7 mouse cellular contexts compared by ENCODE assay signal in the genomic region with DNA sequence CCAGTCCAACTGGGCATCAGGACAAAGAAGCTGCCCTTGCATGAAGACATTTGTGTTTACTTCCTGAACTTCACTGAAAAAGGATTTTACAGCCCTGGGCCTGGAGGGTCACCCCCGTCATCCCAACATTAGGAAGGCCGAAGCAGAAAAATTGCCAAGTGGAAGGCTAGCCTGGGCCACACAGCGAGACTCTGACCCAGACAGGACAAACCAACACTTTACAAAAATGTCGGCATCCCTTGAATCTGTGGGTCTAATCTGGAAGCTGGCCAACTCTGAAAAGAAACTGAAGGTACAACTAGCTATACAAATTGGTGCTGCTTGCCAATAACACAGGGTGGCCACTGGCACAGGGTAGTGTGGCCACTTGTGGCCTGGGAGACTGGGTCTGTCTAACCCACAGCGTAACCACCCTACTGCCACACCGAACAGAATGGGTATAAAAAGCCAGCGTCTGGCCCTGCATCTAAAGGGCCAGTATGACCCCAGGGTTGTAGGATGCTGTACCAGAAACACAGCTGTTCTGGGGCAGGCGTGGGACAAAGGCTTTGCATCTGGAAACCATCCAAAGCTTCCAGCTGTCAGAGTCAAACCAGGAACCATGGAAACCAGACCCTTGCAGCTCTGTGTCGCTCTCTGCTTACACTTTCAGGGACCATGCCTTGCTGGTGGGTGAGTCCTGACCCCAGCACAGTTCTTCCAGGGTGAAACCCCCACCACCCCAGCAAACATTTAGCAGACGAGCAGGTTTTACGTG. TPM values are rescaled to one million over a fixed set of nuclear protein-coding genes. Genes with fewer than 3 reads are reported as not detected.
A peak's percentile ranks its signal among the peaks of the same experiment; 100 is the strongest.
DNase-seq lines count a peak whose midpoint lies in the region; ATAC-seq and TF ChIP-seq lines count a peak whose summit lies in the region.

No protein-coding gene starts in this region.

- H3K27ac ChIP-seq in MEL (ENCODE audit: control insufficient read depth, low read depth, low read length) = no peak overlapping the region
- H3K27ac ChIP-seq in bone marrow macrophage, adult 2 months (ENCODE audit: insufficient read depth, low read depth, low read length) = peak overlapping the region; percentile 69
- peak overlapping the region; percentile 28 for H3K27ac ChIP-seq in heart, adult 2 months
- peak overlapping the region; percentile 48; the same call in 1 of the 2 replicates for H3K27ac ChIP-seq in kidney, embryonic 16.5 days (ENCODE audit: low read length)
- H3K27ac ChIP-seq in neural tube, embryonic 11.5 days (ENCODE audit: low read depth, low read length) = peak overlapping the region; percentile 49

- no peak overlapping the region for H3K4me2 ChIP-seq in kidney, embryonic 16.5 days (replicated peaks; ENCODE audit: low read depth, low read length)
- H3K4me2 ChIP-seq in neural tube, embryonic 11.5 days (ENCODE audit: low read depth) = no peak overlapping the region

- peak overlapping the region; percentile 37 for H3K9ac ChIP-seq in MEL (ENCODE audit: control insufficient read depth, low read depth, low read length, poor library complexity, severe bottlenecking)
- H3K9ac ChIP-seq in heart, adult 2 months (ENCODE audit: low read depth, low read length) = no peak overlapping the region
- H3K9ac ChIP-seq in kidney, embryonic 16.5 days (replicated peaks; ENCODE audit: low read length) = 0 out of 2 replicates have a peak overlapping the region, but pooled peaks have one; percentile 6
- H3K9ac ChIP-seq in neural tube, embryonic 11.5 days (ENCODE audit: low read length) = no peak overlapping the region

- intact Hi-C loops in heart, adult 2 months (cut with DNase I) = no loop called here

- WGBS in heart, adult 2 months = 50% methylated on average over 11 of the region's 11 CpGs
- 49% methylated on average over 11 of the region's 11 CpGs for WGBS in kidney, embryonic 16.5 days
- 64% methylated on average over 11 of the region's 11 CpGs for WGBS in neural tube, embryonic 11.5 days

- TF ChIP-seq POLR2A in MEL (IDR thresholded peaks at IDR 0.05; ENCODE audit: control insufficient read depth in 1 of 2, insufficient read depth in 1 of 2, low read depth in 1 of 2, low read length in 2 of 2, poor library complexity in 1 of 2) = no peak
- no peak for TF ChIP-seq POLR2A in bone marrow macrophage, adult 2 months (IDR thresholded peaks at IDR 0.05; ENCODE audit: borderline replicate concordance, low read depth, low read length)
- TF ChIP-seq POLR2A in heart, adult 2 months (IDR thresholded peaks at IDR 0.05; ENCODE audit: insufficient read depth, low read depth, low read length) = no peak

- H3K79me2 ChIP-seq in MEL (ENCODE audit: control insufficient read depth, insufficient read depth, low read length, poor library complexity) = peaks cover 16% of the 10 kb centered on the region
- no peaks in the 10 kb centered on the region for H3K79me2 ChIP-seq in heart, adult 2 months (replicated peaks; ENCODE audit: control insufficient read depth, insufficient read depth, low read length)

- H3K4me3 ChIP-seq in MEL (ENCODE audit: control insufficient read depth in 1 of 2, insufficient read depth in 1 of 2, low read depth in 2 of 2, low read length in 2 of 2) = peak overlapping the region in 1 of 2 experiments; percentile 6; a peak in 1 of 4 replicates
- H3K4me3 ChIP-seq in bone marrow macrophage, adult 2 months (ENCODE audit: insufficient read depth, low read length) = peak overlapping the region; percentile 68
- no peak overlapping the region for H3K4me3 ChIP-seq in heart, adult 2 months
- H3K4me3 ChIP-seq in kidney, embryonic 16.5 days (ENCODE audit: low read length) = no peak overlapping the region
- H3K4me3 ChIP-seq in neural tube, embryonic 11.5 days (ENCODE audit: low read depth, low read length) = no peak overlapping the region

- no peak for TF ChIP-seq EP300 in MEL (IDR thresholded peaks at IDR 0.05; ENCODE audit: low read depth in 1 of 2, low read length in 2 of 2)
- TF ChIP-seq EP300 in heart, adult 2 months (IDR thresholded peaks at IDR 0.05; ENCODE audit: insufficient read depth, low read depth, low read length) = no peak

- TF ChIP-seq CTCF in MEL (IDR thresholded peaks at IDR 0.05 in 2 of 3, conservative IDR thresholded peaks at IDR 0.05 in 1 of 3; ENCODE audit: control insufficient read depth in 1 of 3, insufficient read depth in 1 of 3, low read depth in 2 of 3, low read length in 3 of 3, poor library complexity in 1 of 3, severe bottlenecking in 1 of 3) = no peak
- TF ChIP-seq CTCF in bone marrow macrophage, adult 2 months (IDR thresholded peaks at IDR 0.05; ENCODE audit: low read depth, low read length) = no peak
- no peak for TF ChIP-seq CTCF in heart, adult 2 months (IDR thresholded peaks at IDR 0.05)

- H3K4me1 ChIP-seq in MEL (ENCODE audit: control insufficient read depth in 1 of 2, insufficient read depth in 2 of 2, low read length in 2 of 2) = peaks cover 0 to 14% of the 10 kb centered on the region in 2 experiments; a peak in 3 of 4 replicates
- H3K4me1 ChIP-seq in bone marrow macrophage, adult 2 months (ENCODE audit: control insufficient read depth, insufficient read depth, low read length) = peaks cover 28% of the 10 kb centered on the region
- H3K4me1 ChIP-seq in heart, adult 2 months (ENCODE audit: control insufficient read depth, insufficient read depth, low read length) = peaks cover 1% of the 10 kb centered on the region
- peaks cover 15% of the 10 kb centered on the region for H3K4me1 ChIP-seq in kidney, embryonic 16.5 days (ENCODE audit: insufficient read depth, low read length)
- no peaks in the 10 kb centered on the region for H3K4me1 ChIP-seq in neural tube, embryonic 11.5 days (ENCODE audit: control insufficient read depth, insufficient read depth, low read length)

- peaks cover 0 to 9% of the 10 kb centered on the region in 2 experiments; a peak in 1 of 4 replicates for H3K36me3 ChIP-seq in MEL (ENCODE audit: control insufficient read depth in 1 of 2, insufficient read depth in 2 of 2, low read length in 2 of 2)
- H3K36me3 ChIP-seq in heart, adult 2 months (ENCODE audit: control insufficient read depth, insufficient read depth, low read length) = no peaks in the 10 kb centered on the region
- no peaks in the 10 kb centered on the region for H3K36me3 ChIP-seq in kidney, embryonic 16.5 days (ENCODE audit: insufficient read depth, low read length)
- no peaks in the 10 kb centered on the region; the same call in 1 of the 2 replicates for H3K36me3 ChIP-seq in neural tube, embryonic 11.5 days (ENCODE audit: control insufficient read depth, insufficient read depth, low read length)

- no peak for DNase-seq in MEL (ENCODE audit: low read depth, low spot score)
- peak; percentile 41 to 58 for DNase-seq in heart, adult 2 months
- peak; percentile 53 for DNase-seq in neural tube, embryonic 11.5 days (ENCODE audit: low spot score)
- no peak for DNase-seq in layer of hippocampus, adult 9-11 months
- no peak for DNase-seq in layer of hippocampus, postnatal 36 days

- ATAC-seq in kidney, embryonic 16.5 days (ENCODE audit: low FRiP score, low TSS enrichment) = peak; percentile 80
- ATAC-seq in neural tube, embryonic 11.5 days (ENCODE audit: insufficient read depth, low FRiP score, low TSS enrichment) = no peak

- TF ChIP-seq RAD21 in MEL (IDR thresholded peaks at IDR 0.05; ENCODE audit: low read depth, low read length) = no peak

- no peaks in the 10 kb centered on the region for H3K9me3 ChIP-seq in MEL (replicated peaks; ENCODE audit: insufficient read depth, low read length)
- H3K9me3 ChIP-seq in kidney, embryonic 16.5 days (ENCODE audit: low read length) = no peaks in the 10 kb centered on the region
- H3K9me3 ChIP-seq in neural tube, embryonic 11.5 days (ENCODE audit: control insufficient read depth, low read length) = no peaks in the 10 kb centered on the region

- no peaks in the 10 kb centered on the region for H3K27me3 ChIP-seq in MEL (ENCODE audit: control insufficient read depth in 1 of 2, insufficient read depth in 2 of 2, low read length in 2 of 2)
- H3K27me3 ChIP-seq in heart, adult 2 months (ENCODE audit: control insufficient read depth, insufficient read depth, low read length) = no peaks in the 10 kb centered on the region
- H3K27me3 ChIP-seq in kidney, embryonic 16.5 days (ENCODE audit: insufficient read depth, low read length) = no peaks in the 10 kb centered on the region
- H3K27me3 ChIP-seq in neural tube, embryonic 11.5 days (ENCODE audit: control insufficient read depth, insufficient read depth, low read length) = no peaks in the 10 kb centered on the region

RNA-seq across cellular contexts. Expression of gene Pknox1, which starts 7.2 kb away (rescaled TPM):
- 13.2 and 16.1 TPM in 2 replicates for total RNA-seq in MEL (2012; rRNA removed)
- 10 to 100 TPM; 13.6 to 34.1 TPM for polyA plus RNA-seq in MEL (2012; ENCODE audit: insufficient read depth in 1 of 2, insufficient read length in 2 of 2, low read depth in 1 of 2, low replicate concordance in 2 of 2, missing spikeins in 1 of 2)
- polyA plus RNA-seq in bone marrow macrophage, adult 2 months (2012; ENCODE audit: insufficient read depth, insufficient read length, missing spikeins) = 14.3 and 18.6 TPM in 2 replicates
- 10 to 100 TPM in 1 of 2 experiments, 1 to 10 TPM in 1; 9.3 to 13.1 TPM for total RNA-seq in heart, adult 2 months (2021)
- 6.8 and 16.4 TPM in 2 replicates for polyA plus RNA-seq in heart, adult 2 months (2012; rRNA removed)
- polyA plus RNA-seq in kidney, embryonic 16.5 days (2015; fragmentation: Nextera tagmentation; extraction: Ambion mirVana) = 38.2 and 44.5 TPM in 2 replicates
- polyA plus RNA-seq in neural tube, embryonic 11.5 days (2014; fragmentation: Nextera tagmentation; extraction: Ambion mirVana) = 46.4 and 52.4 TPM in 2 replicates
- total RNA-seq in layer of hippocampus, postnatal 36 days (2021) = 10 to 100 TPM; 14.6 to 17.2 TPM

RNA-seq across cellular contexts. Expression of gene Ndufv3, which starts 37.4 kb away (rescaled TPM):
- total RNA-seq in MEL (2012; rRNA removed) = 189 and 198 TPM in 2 replicates
- polyA plus RNA-seq in MEL (2012; ENCODE audit: insufficient read depth in 1 of 2, insufficient read length in 2 of 2, low read depth in 1 of 2, low replicate concordance in 2 of 2, missing spikeins in 1 of 2) = 1,000 to 10,000 TPM in 1 of 2 experiments, 100 to 1,000 TPM in 1; 158 to 1,046 TPM
- 132 and 146 TPM in 2 replicates for polyA plus RNA-seq in bone marrow macrophage, adult 2 months (2012; ENCODE audit: insufficient read depth, insufficient read length, missing spikeins)
- total RNA-seq in heart, adult 2 months (2021) = 1,000 to 10,000 TPM; 1,326 to 1,509 TPM
- polyA plus RNA-seq in heart, adult 2 months (2012; rRNA removed) = 764 and 972 TPM in 2 replicates
- polyA plus RNA-seq in kidney, embryonic 16.5 days (2015; fragmentation: Nextera tagmentation; extraction: Ambion mirVana) = 262 and 271 TPM in 2 replicates
- 250 and 260 TPM in 2 replicates for polyA plus RNA-seq in neural tube, embryonic 11.5 days (2014; fragmentation: Nextera tagmentation; extraction: Ambion mirVana)
- 100 to 1,000 TPM; 267 to 275 TPM for total RNA-seq in layer of hippocampus, postnatal 36 days (2021)

RNA-seq across cellular contexts. Expression of gene Wdr4, which starts 37.5 kb away (rescaled TPM):
- 104 and 118 TPM in 2 replicates for total RNA-seq in MEL (2012; rRNA removed)
- 100 to 1,000 TPM in 1 of 2 experiments, not detected in 1; 109 TPM for polyA plus RNA-seq in MEL (2012; ENCODE audit: insufficient read depth in 1 of 2, insufficient read length in 2 of 2, low read depth in 1 of 2, low replicate concordance in 2 of 2, missing spikeins in 1 of 2)
- polyA plus RNA-seq in bone marrow macrophage, adult 2 months (2012; ENCODE audit: insufficient read depth, insufficient read length, missing spikeins) = 11.3 and 13.8 TPM in 2 replicates
- 1 to 10 TPM; 5.2 to 5.6 TPM for total RNA-seq in heart, adult 2 months (2021)
- 9.8 and 9.9 TPM in 2 replicates for polyA plus RNA-seq in heart, adult 2 months (2012; rRNA removed)
- polyA plus RNA-seq in kidney, embryonic 16.5 days (2015; fragmentation: Nextera tagmentation; extraction: Ambion mirVana) = 51.6 and 57.8 TPM in 2 replicates
- polyA plus RNA-seq in neural tube, embryonic 11.5 days (2014; fragmentation: Nextera tagmentation; extraction: Ambion mirVana) = 40.1 and 42.5 TPM in 2 replicates
- 10 to 100 TPM; 19.5 to 22.6 TPM for total RNA-seq in layer of hippocampus, postnatal 36 days (2021)

Comparison
In these comparisons a context has a peak if more than half of its experiments do, and no peak if none do; other contexts are left out.
1. DNase-seq: peak in heart, adult 2 months (2 of 2) and neural tube, embryonic 11.5 days (single experiment); none in MEL (single experiment), layer of hippocampus, adult 9-11 months (single experiment) and layer of hippocampus, postnatal 36 days (0 of 2).
2. H3K9ac ChIP-seq: peak in MEL (single experiment) and kidney, embryonic 16.5 days (single experiment); none in heart, adult 2 months (single experiment) and neural tube, embryonic 11.5 days (single experiment).